Mouse (Mus musculus): ENCODE data around the gene 9930111J21Rik2. TPM values are rescaled to one million over a fixed set of nuclear protein-coding genes. Genes with fewer than 3 reads are reported as not detected.
"Not testable (repeated sequence)": the region's sequence is repeated elsewhere in the genome, so short reads cannot be mapped to it uniquely, and the experiment has no call there.

Gene 9930111J21Rik2
- total RNA-seq, 2 experiments from 2014 or later: 2.5 to 4.8 TPM

- DNase-seq: not testable (repeated sequence)
These were observed 76.4 kb downstream of the 9930111J21Rik2 start for GRCm38 (mm10) chr11:48974686-48975085.

Other genes starting within 250 kb of the 9930111J21Rik2 start
- gene Trim41, start 233.9 kb downstream of the 9930111J21Rik2 start, total RNA-seq (2021): 10 to 100 TPM; 32.9 to 45.2 TPM
- gene Trim7, start 225.1 kb downstream of the 9930111J21Rik2 start, total RNA-seq (2021): 1 to 10 TPM; 6.4 to 8.6 TPM
- 1 to 10 TPM; 1.4 to 3.2 TPM for gene Gm12184, start 224.6 kb downstream of the 9930111J21Rik2 start, total RNA-seq (2021)
- 10 to 100 TPM; 23.9 to 24.5 TPM for gene Irgm1, start 179.6 kb downstream of the 9930111J21Rik2 start, total RNA-seq (2021)
- 1 to 10 TPM; 2.0 to 2.8 TPM for gene Gm5431, start 149.0 kb downstream of the 9930111J21Rik2 start, total RNA-seq (2021)
- gene Psme2b, start 105.1 kb downstream of the 9930111J21Rik2 start, total RNA-seq (2021): 1 to 10 TPM; 4.8 to 5.5 TPM
- not detected for gene Olfr56, start 72.4 kb downstream of the 9930111J21Rik2 start, total RNA-seq (2021)
- 1 to 10 TPM; 2.4 to 3.6 TPM for gene 9930111J21Rik1, start 71.8 kb downstream of the 9930111J21Rik2 start, total RNA-seq (2021)
- gene Gm12185, start 59.0 kb downstream of the 9930111J21Rik2 start, total RNA-seq (2021): 1 to 10 TPM; 2.5 to 3.4 TPM
- gene Tgtp1, start 57.1 kb downstream of the 9930111J21Rik2 start, total RNA-seq (2021): 1 to 10 TPM; 3.5 to 4.6 TPM
- 1 to 10 TPM; 2.4 to 3.6 TPM for gene Tgtp2, start 13.0 kb upstream of the 9930111J21Rik2 start, total RNA-seq (2021)
- 1 to 10 TPM; 3.9 to 6.6 TPM for gene Ifi47, start 25.3 kb upstream of the 9930111J21Rik2 start, total RNA-seq (2021)
- gene Olfr1396, start 63.6 kb upstream of the 9930111J21Rik2 start, total RNA-seq (2021): 1 to 10 TPM; 1.1 to 2.1 TPM
- gene Olfr1395, start 91.0 kb upstream of the 9930111J21Rik2 start, total RNA-seq (2021): not detected
- gene Olfr1394, start 103.1 kb upstream of the 9930111J21Rik2 start, total RNA-seq (2021): not detected
- 10 to 100 TPM; 20.0 to 48.6 TPM for gene Btnl9, start 135.9 kb upstream of the 9930111J21Rik2 start, total RNA-seq (2021)
- 10 to 100 TPM; 29.7 to 33.3 TPM for gene Zfp62, start 152.1 kb upstream of the 9930111J21Rik2 start, total RNA-seq (2021)
- 100 to 1,000 TPM; 113 to 135 TPM for gene Mgat1, start 192.9 kb upstream of the 9930111J21Rik2 start, total RNA-seq (2021)
- gene Olfr1393, start 227.1 kb upstream of the 9930111J21Rik2 start, total RNA-seq (2021): not detected
- not detected for gene Olfr1392, start 234.0 kb upstream of the 9930111J21Rik2 start, total RNA-seq (2021)

Data from adrenal gland, postnatal 36 days (tissue).